Mouse (Mus musculus) bone marrow macrophage, adult 2 months (primary cell): ENCODE data around the gene Vps8. TPM values are rescaled to one million over a fixed set of nuclear protein-coding genes. Genes with fewer than 3 reads are reported as not detected.
"Not testable (repeated sequence)": the region's sequence is repeated elsewhere in the genome, so short reads cannot be mapped to it uniquely, and the experiment has no call there.

Source experiments
- H3K27ac ChIP-seq: 2 replicates; pipeline ENCODE4 v1.5.1; 2012; ENCODE audit warnings: low read depth, low read length; ENCODE audit not compliant: insufficient read depth
- H3K4me1 ChIP-seq: 2 replicates; pipeline ENCODE4 v1.6.1; 2012; ENCODE audit warnings: low read length; ENCODE audit not compliant: control insufficient read depth, insufficient read depth
- H3K4me3 ChIP-seq: 2 replicates; pipeline ENCODE4 v1.5.1; 2012; ENCODE audit warnings: mild to moderate bottlenecking, low read length, moderate library complexity; ENCODE audit not compliant: insufficient read depth
- CTCF ChIP-seq: IDR thresholded peaks from 2 replicates; pipeline ENCODE4 v1.5.1; 2012; ENCODE audit warnings: low read depth, mild to moderate bottlenecking, low read length, moderate library complexity
- POLR2A ChIP-seq: IDR thresholded peaks from 2 replicates; pipeline ENCODE4 v1.6.1; 2012; ENCODE audit warnings: mild to moderate bottlenecking, low read depth, low read length, borderline replicate concordance
- polyA plus RNA-seq: library from polyadenylated mRNA; stranded (reverse); fragments of >200 nt; gene quantifications from 2 replicates; pipeline ENCODE4 v1.2.4, GENCODE M21; 2012; ENCODE audit not compliant: missing spikeins, insufficient read depth, insufficient read length

The Vps8 gene
- polyA plus RNA-seq, 1 experiment: 19.8 TPM

GRCm38 (mm10) chr16:21671878-21672277 lies 249.0 kb downstream of the Vps8 start:
- H3K27ac ChIP-seq: no peak overlapping the region
- TF ChIP-seq POLR2A (no peak), CTCF (no peak)

GRCm38 (mm10) chr16:21673046-21673445 lies 250.1 kb downstream of the Vps8 start:
- not testable (repeated sequence) for H3K4me1 ChIP-seq, H3K27ac ChIP-seq, H3K4me3 ChIP-seq

More at GRCm38 (mm10) chr16:21671878-21672277, 249.0 kb downstream of the Vps8 start:
- Histone ChIP-seq H3K4me1 (peaks cover 3% of the 10 kb centered on the region; the same call in 1 of the 2 replicates), H3K4me3 (no peak overlapping the region)

GRCm38 (mm10) chr16:21673651-21674050 lies 250.7 kb downstream of the Vps8 start:
- H3K4me3 ChIP-seq, H3K27ac ChIP-seq, H3K4me1 ChIP-seq: not testable (repeated sequence)

- peaks cover 6% of the 10 kb centered on the region for H3K4me1 ChIP-seq
- H3K27ac ChIP-seq: no peak overlapping the region
- H3K4me3 ChIP-seq: no peak overlapping the region
- no peak for TF ChIP-seq CTCF
- TF ChIP-seq POLR2A: no peak
Observed at GRCm38 (mm10) chr16:21676791-21677190, 253.9 kb downstream of the Vps8 start.

- Histone ChIP-seq H3K27ac (no peak overlapping the region), H3K4me1 (peaks cover 30% of the 10 kb centered on the region), H3K4me3 (no peak overlapping the region)
- TF ChIP-seq POLR2A: no peak
- TF ChIP-seq CTCF: no peak
Observed at GRCm38 (mm10) chr16:21687406-21687805, 264.5 kb downstream of the Vps8 start.

- H3K4me1 ChIP-seq: peaks cover 38% of the 10 kb centered on the region
- TF ChIP-seq POLR2A (no peak), CTCF (no peak)
- no peak overlapping the region for H3K4me3 ChIP-seq
- H3K27ac ChIP-seq: no peak overlapping the region
Observed at GRCm38 (mm10) chr16:21689141-21689540, 266.2 kb downstream of the Vps8 start.

- no peak overlapping the region for H3K27ac ChIP-seq
- no peak overlapping the region for H3K4me3 ChIP-seq
- H3K4me1 ChIP-seq: peaks cover 38% of the 10 kb centered on the region
- TF ChIP-seq POLR2A (no peak), CTCF (no peak)
Observed at GRCm38 (mm10) chr16:21690216-21690755, 267.4 kb downstream of the Vps8 start.

GRCm38 (mm10) chr16:21693981-21694462 lies 271.1 kb downstream of the Vps8 start:
- Histone ChIP-seq H3K4me1 (peaks cover 27% of the 10 kb centered on the region), H3K27ac (no peak overlapping the region), H3K4me3 (peak overlapping the region; percentile 69)
- no peak for TF ChIP-seq CTCF
- TF ChIP-seq POLR2A: no peak

Other genes starting within 250 kb of the Vps8 start
- not detected in 2 replicates for gene Ephb3, start 218.4 kb upstream of the Vps8 start, polyA plus RNA-seq